Mouse (Mus musculus) embryo, embryonic 10 days (tissue): ENCODE data around the gene Poc1b.
"Not testable (repeated sequence)": the region's sequence is repeated elsewhere in the genome, so short reads cannot be mapped to it uniquely, and the experiment has no call there.

Experiments
- DNase-seq: peaks from one replicate; pipeline ENCODE4 v3.0.0-alpha.2; 2015; ENCODE audit warnings: low spot score

Poc1b gene

DNA sequence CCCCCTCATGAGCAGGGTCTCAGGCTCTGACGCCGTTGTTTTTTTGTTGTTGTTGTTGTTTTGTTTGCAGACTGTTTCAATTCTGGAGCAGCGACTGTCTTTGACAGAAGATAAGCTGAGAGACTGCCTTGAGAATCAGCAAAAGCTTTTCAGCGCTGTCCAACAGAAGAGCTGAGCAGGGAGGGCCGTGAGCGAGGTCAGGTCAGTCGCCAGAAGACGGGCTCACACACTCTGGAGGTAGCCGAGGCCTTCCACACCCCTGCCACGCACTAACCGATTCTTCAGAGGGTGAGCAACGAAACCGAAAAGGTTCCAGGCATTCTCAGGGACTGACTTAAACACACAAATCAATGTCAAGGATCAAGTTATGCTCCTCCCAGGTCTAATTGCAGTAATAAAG is 89.7 kb downstream of the Poc1b start:
- DNase-seq = peak; percentile 36

DNA sequence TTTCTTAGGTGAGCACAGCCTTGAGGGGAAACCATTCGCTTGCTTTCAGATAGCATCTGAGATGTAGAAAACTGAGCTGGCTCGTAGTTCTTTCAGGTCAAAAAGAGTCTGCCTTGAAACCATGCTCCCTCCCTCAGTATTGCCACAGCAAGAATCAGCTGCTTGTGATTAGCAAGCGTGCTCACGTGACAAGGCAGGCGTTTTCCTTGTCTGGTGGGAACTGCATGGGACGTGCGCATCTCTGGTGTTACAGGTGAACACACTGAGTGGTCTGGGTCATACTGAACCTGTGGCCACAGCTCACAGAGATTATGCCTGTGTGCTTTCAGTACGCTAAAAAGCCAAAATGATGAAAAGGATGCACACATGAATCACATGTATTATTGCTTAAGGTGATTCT is 90.3 kb downstream of the Poc1b start:
- DNase-seq = peak; percentile 28

DNA sequence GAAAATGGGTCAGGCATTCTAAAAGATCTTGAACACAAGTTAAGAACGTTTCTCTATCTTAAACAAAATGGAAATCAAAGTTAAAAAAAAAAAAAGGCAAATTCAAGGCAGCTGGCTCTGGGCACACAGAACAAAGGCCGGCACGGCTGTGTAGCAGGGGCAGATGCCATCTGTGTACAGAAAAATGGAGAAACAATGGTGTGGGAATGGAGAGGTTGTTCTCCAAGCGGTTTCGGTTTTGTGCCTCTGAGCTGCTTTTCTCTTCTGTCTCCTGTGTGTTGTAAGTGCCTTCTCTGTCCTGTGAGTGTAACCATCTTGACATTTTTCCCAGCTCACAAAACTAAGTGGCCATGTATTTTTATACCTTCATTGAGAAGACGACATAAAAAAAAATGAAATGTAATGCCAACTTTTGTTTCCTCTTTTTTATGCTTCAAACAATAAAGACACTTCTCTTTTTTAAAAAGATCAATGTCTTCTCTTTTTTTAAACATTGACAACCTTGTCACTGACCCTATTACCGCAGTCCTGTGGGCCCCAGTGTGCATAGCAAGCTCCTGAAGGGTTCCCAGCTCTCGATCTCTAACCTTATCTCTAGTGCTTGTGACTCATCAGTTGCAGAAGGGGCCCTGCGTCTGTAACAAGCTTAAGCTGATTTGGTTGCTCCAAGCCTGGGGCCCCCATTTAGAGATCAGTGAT is 90.9 kb downstream of the Poc1b start:
- DNase-seq = no peak

DNA sequence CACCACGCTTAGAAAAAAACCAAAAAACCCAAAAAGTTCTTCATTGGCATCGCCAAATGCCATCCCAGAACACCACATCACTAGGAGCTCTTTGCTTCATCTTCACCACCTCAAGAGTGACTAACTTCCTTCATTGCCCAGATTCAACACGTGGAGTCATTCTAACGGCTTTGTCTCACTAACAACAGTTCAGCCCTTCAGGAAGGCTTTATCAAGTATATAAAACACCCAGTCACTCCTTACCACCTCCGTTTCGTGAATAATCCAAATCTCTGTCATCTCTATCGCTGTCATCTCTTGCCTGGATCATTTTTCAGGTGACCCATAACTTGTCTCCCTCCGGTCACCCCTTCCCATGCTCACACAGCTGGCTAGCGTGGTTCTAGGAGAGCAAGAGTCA is 92.1 kb downstream of the Poc1b start:
- no peak for DNase-seq

DNA sequence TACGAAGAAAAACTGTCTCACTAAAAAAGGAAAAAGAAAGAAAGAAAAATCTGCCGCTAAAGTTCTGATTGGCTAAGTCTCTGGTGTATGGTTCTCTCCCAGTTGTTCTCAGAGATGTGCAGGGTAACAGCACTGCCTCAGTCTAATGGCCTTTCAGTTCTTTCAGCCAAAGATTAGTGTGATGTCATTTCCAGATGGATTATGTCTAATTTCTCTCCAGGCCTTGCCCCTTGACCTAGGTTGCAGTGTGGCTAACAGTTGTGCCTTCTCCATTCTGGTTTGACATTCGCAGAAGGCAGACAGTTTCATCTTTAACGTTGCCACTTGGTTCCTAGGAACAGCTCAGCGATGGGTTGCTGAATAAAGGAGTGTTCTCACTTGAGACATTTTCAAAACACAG is 94.1 kb downstream of the Poc1b start:
- DNase-seq = peak; percentile 44

DNA sequence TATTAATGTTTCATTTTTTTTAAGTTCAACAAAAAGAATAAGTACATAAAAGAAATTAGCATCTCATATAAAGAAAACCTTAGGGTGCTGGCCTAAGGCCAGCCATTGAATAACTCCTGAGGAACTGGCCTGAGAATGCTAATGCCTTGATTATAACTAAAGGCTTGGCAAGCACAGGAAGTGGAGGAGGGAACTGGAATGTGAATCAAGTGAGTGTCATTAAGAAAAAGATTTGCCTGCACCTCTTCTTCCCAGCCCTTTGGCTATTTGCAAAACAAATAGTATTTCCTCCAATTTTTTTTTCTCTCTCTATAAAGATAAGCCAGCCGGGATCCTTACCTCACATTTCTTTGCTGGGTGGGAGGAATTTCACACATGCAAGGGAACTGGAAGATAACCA is 95.0 kb downstream of the Poc1b start:
- DNase-seq = no peak

DNA sequence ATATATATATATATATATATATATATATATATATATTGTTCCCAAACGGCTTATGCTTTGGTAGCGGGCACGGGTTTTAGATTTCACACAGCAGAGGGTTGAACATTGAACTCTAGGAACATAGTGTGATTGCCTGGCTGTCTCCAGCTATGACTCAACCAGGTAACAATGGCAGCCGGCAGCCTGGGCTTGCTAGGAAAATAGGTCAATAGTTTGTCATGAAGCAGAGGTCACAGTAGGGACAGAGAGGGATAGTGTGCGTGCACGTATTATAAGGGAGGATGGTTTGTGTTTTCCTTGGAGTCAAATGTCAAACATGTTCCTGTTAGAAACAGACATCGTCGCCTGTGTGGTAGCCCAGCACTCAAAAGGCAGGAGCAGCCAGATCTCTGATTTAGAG is 95.5 kb downstream of the Poc1b start:
- DNase-seq = peak; percentile 66

DNA sequence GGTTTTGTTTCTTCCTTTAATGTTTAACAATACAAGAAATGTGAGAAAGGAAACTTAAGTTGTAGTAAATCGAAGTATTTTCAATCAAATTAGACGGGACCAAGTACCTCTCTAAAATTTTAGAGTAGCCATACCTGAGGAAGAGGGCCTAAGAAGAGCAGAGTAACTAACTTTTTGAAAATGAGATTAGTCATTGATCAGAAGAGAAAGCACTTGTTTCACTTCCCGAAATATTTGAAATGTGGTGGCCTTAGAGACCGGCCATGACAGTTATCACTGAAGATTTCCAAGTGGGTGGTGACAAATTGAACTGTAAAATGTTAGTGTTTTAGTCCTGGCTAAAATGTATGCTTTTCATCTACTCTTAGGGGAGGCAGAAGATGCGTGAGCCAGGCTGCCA is 96.3 kb downstream of the Poc1b start:
- DNase-seq = no peak

DNA sequence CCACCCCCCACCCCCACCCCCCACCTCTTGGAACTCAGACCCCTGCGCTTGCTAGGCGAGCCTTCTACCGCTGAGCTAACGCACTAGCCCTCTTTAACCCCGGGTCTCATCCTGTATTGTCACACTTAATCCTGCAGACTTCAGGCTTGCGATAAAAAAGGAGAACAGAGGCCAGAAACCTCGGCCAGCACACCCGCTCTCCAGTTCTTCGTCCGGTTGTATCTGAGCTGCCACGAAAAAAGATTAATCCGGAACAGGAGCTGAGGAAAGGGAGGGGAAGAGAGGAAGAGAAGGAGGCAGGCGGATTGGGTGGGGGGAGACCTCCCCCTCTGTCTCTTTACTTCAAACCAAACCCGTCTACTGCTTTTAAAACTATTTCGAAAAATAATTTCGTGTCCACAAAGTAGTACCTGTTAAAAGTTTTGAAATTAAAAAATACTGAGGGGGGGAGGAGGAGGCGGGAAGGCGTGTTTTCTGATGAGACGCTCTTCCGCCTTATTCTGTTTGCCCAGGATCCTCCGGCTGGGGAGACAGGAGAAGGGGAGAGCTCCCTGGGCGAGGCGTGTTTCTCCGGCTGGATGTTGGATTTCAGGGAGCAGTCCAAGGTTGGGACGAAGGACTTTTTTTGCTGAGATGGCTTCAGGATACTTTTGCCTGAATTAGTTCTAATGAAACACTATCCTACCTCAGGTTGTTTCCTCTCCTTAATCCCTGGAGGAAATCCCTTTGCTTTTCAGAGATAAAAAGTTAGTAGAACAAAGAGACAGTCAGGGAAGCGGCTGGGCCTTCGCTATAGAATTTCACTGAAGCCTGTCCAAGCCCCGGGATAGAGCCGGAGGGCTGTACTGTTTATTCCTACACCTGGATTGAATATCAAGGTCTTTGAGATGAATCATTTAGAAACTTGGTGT is 97.0 kb downstream of the Poc1b start:
- DNase-seq = peak; percentile 64

DNA sequence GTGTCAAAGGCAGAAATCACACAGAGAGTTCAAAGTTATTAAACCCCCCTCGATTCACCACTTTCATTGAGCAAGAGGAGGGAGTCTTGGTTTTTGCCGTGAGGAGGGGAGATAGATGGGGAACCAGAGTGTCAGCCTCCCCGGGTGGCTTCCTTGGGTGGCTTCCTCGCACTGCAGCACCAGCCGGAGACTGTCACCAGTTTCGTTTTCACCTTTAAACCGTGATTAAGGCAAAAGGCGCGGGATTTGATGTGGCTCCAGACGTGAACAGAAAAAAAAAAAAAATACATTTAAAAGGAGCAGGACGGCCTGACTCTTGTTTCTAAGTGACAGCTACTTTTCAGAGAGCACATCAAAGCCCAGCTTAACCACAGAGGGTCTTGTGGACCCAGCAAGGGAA is 97.7 kb downstream of the Poc1b start:
- DNase-seq = peak; percentile 39

DNA sequence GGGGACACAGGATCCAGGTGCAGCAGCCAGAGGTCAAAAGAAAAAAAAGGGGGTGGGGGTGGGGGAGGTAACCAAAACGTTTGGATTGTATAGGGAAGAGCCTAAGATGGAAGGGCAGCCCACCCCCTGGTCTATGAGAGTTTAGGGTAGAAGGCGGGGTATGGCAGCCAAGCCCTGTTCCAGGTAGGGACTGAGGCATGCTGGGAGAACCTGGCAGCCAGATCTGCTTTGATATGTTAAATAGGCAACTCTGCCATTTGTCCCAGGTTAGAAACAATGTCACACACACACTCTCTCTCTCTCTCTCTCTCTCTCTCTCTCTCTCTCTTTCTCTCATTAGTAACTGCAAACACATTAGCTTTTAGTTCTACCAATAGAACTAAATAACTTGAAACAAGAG is 100.3 kb downstream of the Poc1b start:
- no peak for DNase-seq

DNA sequence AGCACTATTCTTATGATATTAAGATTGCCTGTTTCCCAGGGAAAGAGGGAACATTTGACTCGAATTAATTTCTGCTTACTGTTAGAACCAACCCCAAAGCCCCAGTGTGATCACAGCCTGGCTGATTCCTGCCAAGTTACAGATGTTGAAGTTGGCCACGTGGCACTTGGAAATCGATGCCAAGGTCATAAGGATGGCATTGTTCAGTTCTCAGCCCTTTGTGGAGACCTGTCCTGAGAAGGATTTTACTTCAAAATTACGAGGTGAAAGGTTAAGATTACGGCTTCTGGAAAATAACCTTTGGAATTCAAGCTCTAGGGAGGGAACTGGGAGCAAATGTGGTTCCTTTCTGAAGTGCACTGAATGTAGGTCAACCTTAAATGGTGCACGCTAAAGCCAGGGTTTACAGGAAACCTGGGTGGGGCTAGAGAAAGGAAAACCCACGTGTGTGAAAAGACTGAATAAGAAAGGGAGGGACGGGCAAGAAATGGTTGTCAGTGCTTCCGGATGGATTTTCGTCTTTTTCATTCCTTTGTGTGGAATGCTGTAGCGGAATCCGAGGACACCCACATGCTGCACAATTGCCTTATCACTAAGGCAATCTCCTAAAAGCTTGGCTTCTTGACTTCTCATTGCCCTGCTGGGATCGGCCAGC is 102.4 kb downstream of the Poc1b start:
- DNase-seq = no peak

DNA sequence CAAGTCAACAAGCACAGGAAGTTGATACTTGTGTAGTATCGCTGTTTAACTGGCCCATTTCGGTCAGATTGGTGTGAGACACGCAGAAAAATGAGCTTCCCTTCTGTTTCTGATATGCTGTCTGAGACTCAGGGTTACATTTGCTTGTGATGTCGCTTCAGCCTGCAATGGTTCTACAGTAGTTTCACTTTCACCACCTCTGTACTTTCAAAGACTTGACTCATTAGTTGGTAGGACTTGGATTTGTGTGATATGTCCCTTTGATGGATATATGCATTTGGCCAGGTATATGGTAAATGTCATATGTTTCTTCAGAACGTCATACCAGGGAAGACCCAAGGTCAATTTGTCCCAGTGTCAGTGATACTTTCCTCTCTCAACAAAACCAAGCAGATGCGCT is 104.2 kb downstream of the Poc1b start:
- DNase-seq = no peak

DNA sequence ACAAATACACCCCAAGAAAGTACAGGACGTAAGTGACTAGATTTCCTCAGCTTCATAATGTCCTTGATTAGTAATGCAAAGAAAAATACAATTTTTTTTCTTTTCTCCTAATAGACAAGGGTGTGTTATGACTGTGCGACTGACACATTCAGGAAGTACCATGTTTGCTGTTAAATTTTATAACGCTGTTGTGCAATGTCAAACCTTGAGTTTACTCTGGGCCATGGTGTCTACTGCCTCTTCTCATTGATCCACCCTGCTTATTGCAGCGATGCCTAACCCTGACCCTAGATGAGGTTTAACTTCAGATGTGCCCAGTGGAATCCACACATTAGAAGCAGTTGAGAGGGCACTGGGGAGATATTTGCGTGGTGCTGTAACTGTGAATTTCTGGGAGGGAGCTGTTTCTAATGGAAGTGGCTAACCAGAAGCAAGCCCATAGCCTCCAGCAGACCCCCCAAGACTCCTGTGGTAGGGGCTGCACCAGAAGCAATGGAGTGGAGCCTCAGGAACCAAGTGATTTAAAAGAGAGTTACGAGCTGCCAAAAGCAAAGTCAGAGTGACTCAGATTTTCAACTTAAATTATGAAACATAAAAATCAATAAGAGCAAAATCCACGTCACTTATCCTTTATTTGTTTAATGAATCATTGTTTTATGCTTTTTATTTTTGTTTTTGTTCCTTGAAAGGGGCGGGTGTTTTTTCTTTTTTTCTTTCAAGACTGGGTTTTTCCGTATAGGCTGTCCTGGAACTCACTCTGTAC is 104.8 kb downstream of the Poc1b start:
- no peak for DNase-seq

DNA sequence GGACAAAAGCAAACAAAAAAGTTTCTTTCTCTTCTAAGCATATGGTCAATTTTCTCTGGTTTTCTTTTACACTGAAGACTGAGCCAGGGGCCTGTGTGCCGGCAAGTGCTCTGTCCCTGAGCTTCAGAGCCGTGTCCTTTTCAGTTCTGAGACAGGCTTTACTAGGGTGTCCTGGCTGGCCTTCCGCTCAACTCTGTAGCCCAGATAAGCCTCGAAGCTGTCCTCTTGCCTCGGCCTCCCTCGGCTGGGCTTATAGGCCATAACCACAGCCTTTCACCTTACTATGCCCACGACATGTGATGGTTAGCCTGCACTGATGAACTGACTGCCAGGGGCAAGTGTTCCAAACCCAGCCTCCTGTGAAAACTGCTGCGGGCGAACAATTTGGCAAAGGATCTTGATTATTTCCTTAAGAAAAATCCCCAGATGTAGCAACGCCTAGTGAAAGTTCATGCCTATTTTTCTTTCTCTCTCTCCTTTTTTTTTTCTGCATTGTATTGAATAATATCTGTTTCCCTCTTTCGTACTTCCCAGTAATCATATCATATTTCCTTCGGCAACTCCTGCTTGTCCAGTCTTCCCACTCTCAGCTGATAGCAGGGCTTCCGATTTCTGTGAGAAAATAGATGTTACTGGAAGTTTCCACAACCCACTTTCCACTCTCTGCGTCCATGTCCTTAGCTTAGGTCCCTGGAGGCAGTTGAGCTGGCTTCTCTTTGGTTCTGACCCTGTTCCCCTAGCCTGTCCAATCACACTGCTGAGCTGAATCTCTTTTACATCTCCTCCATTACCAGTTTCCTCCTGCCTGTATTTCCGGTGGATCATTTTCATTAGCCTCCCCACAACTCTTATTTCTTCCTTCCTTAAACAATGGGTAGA is 107.8 kb downstream of the Poc1b start:
- no peak for DNase-seq

DNA sequence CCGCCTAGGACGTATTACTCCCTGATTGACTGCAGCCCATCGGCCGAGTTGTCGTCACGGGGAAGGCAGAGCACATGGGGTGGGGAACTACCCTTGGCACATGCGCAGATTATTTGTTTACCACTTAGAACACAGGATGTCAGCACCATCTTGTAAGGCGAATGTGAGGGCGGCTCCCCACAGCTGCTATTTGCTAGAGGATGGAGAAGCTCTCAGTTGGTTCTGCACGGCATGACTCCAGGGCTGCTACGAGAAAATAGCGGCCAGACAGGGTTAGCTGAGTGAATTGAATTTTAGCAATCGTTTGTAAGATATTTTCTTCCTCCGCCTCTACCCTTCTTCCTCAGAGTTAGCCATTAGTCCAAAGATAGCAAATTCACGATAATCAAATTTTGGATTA is 109.7 kb downstream of the Poc1b start:
- DNase-seq = not testable (repeated sequence)

DNA sequence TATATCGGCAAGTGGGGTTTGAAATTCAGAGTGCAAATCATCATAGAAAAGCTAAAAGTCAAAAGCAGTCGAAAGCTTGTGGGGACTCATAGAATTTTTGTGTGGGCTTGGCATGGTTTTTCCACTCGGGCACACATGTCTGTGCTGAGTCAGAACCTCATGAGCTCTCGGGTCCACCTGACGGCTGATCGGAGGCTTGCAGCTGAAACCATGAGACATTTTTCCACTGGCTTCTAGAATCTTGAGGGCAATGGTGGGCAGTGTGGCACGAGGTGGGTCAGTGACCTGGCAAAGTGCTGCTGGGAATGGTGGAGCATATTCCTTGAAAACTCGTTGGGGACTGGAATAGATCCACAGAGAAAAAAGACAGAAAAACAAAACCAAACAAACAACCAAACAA is 114.7 kb downstream of the Poc1b start:
- DNase-seq = no peak

DNA sequence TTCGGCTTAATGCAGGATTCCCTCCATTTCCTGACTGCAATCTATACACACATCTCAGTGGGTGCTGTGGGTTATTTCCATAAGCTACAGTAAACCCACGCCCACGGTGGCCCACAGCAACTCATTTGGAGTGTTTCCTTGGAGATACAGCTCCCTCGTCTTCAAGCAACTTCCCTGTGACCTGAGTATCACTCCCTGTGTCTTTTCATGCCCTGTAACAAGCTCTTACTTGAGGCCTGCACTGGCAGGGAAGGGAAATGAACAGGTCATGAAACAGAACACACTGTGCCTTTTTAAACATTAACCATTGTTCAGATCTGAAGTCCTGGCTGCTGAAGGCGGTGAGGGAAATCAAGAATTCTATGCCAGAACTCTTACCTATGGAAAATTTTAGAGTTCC is 115.9 kb downstream of the Poc1b start:
- DNase-seq = no peak

DNA sequence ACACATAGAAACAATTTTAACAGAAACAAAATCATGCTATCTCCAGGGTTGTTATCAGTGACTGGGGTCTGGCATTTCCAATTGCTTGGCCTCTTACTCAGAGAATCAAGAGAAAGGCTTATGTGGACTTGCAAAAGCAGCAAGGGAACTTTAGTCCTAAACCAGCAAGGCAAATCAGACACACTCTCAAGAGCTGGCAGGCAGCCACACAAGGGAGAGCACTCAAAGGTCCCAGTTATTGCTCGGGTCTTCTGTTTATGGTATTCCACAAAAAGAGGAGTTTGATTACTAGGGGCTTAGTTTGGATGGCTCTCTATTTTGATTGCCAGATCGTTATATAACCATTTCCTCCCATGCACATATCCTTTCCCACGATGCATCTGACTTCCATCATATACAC is 117.4 kb downstream of the Poc1b start:
- no peak for DNase-seq

DNA sequence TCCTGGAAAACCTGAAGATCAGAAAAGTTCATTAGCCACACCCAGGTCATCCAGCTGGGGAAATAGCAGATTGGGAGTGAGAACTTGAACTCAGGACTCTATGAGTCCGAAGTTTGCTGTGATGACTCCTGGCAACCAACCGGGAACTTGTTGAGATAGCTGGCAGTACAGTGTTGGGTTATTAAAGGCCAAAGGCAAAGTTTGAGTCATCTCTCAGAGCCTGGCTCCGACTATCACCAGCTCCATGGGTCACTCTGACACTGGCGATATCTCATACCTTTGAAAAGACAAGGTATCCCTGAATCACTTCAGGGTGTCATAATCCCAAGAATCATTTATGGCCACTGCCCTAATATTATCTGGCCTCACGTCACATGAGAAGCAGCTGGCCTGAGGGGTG is 119.9 kb downstream of the Poc1b start:
- DNase-seq = no peak
